Mouse (Mus musculus) E14TG2a.4 (cell line): ENCODE data around the gene Trub2.

Source experiments
- H3K27me3 ChIP-seq: 2 replicates; pipeline ENCODE4 v1.6.1; 2014; ENCODE audit warnings: low read length, control low read depth; ENCODE audit not compliant: insufficient read depth
- H3K36me3 ChIP-seq: 2 replicates; pipeline ENCODE4 v1.6.1; 2014; ENCODE audit warnings: low read length, control low read depth; ENCODE audit not compliant: insufficient read depth
- H3K4me1 ChIP-seq: replicated peaks from 2 replicates; pipeline ENCODE4 v1.6.1; 2014; ENCODE audit warnings: low read depth, low read length, control low read depth
- H3K4me3 ChIP-seq: replicated peaks from 2 replicates; pipeline ENCODE4 v1.5.1; 2014; ENCODE audit warnings: mild to moderate bottlenecking, low read length
- H3K9me3 ChIP-seq: 2 replicates; pipeline ENCODE4 v1.6.1; 2014; ENCODE audit warnings: low read length, control low read depth
- CTCF ChIP-seq: conservative IDR thresholded peaks from 2 replicates; pipeline ENCODE4 v1.5.1; 2014; ENCODE audit warnings: low read length
- NANOG ChIP-seq: IDR thresholded peaks from 2 replicates; pipeline ENCODE4 v1.6.1; 2014; ENCODE audit warnings: borderline replicate concordance, low read length, mixed read lengths
- POU5F1 ChIP-seq: IDR thresholded peaks from 2 replicates; pipeline ENCODE4 v1.6.1; 2014; ENCODE audit warnings: low read length, borderline replicate concordance

Gene Trub2

DNA sequence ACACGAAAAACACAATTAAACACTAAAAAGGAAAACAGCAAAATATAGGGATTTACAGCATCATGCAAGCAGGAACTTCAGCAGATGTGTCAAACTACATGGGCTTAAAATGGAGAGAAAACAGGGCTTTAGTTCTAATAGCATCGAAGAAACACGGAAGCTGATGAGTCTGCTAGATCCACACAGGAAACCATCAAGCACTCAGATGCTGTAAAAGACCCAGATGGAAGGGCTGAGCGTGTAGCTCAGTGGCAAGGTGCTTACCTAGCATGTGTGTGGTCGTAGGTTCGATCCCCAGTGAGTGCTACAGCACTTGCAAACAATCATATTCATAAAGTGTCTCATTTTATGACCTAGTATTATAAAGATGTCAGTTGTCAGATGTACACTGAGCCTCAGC is 47.1 kb downstream of the Trub2 start:
- no peak overlapping the region for H3K4me3 ChIP-seq
- H3K27me3 ChIP-seq: peaks cover under 1% of the 10 kb centered on the region; the same call in 1 of the 2 replicates
- no peaks in the 10 kb centered on the region for H3K9me3 ChIP-seq
- H3K4me1 ChIP-seq: peaks cover 84% of the 10 kb centered on the region
- peaks cover 47% of the 10 kb centered on the region for H3K36me3 ChIP-seq
- no peak for TF ChIP-seq NANOG

- Histone ChIP-seq H3K4me3 (no peak overlapping the region), H3K27me3 (no peaks in the 10 kb centered on the region), H3K36me3 (peaks cover 64% of the 10 kb centered on the region), H3K9me3 (no peaks in the 10 kb centered on the region), H3K4me1 (peaks cover 83% of the 10 kb centered on the region)
- TF ChIP-seq NANOG (no peak), POU5F1 (no peak), CTCF (no peak)
Observed at GRCm38 (mm10) chr2:29739368-29739767, 48.9 kb downstream of the Trub2 start.

GRCm38 (mm10) chr2:29738799-29739198 is 49.5 kb downstream of the Trub2 start:
- TF ChIP-seq POU5F1 (no peak), NANOG (no peak), CTCF (no peak)
- H3K4me1 ChIP-seq: peaks cover 83% of the 10 kb centered on the region

GRCm38 (mm10) chr2:29737209-29737925 is 50.9 kb downstream of the Trub2 start:
- peaks cover 83% of the 10 kb centered on the region for H3K4me1 ChIP-seq
- no peaks in the 10 kb centered on the region for H3K27me3 ChIP-seq
- TF ChIP-seq NANOG (no peak), CTCF (no peak), POU5F1 (no peak)
- H3K36me3 ChIP-seq: peaks cover 81% of the 10 kb centered on the region
- no peaks in the 10 kb centered on the region for H3K9me3 ChIP-seq
- H3K4me3 ChIP-seq: no peak overlapping the region

More at GRCm38 (mm10) chr2:29738799-29739198, 49.5 kb downstream of the Trub2 start:
- H3K9me3 ChIP-seq: no peaks in the 10 kb centered on the region
- H3K27me3 ChIP-seq: no peaks in the 10 kb centered on the region
- peaks cover 69% of the 10 kb centered on the region for H3K36me3 ChIP-seq
- no peak overlapping the region for H3K4me3 ChIP-seq

GRCm38 (mm10) chr2:29735708-29736107 is 52.6 kb downstream of the Trub2 start:
- TF ChIP-seq POU5F1: no peak
- TF ChIP-seq CTCF: no peak
- TF ChIP-seq NANOG: no peak
- Histone ChIP-seq H3K9me3 (no peaks in the 10 kb centered on the region), H3K36me3 (peaks cover 97% of the 10 kb centered on the region), H3K27me3 (no peaks in the 10 kb centered on the region), H3K4me3 (no peak overlapping the region), H3K4me1 (peaks cover 96% of the 10 kb centered on the region)

- Histone ChIP-seq H3K27me3 (no peaks in the 10 kb centered on the region), H3K4me1 (peaks cover 97% of the 10 kb centered on the region), H3K4me3 (no peak overlapping the region), H3K36me3 (peaks cover 95% of the 10 kb centered on the region), H3K9me3 (no peaks in the 10 kb centered on the region)
- no peak for TF ChIP-seq NANOG
- no peak for TF ChIP-seq CTCF
- TF ChIP-seq POU5F1: no peak
Observed at GRCm38 (mm10) chr2:29733348-29733747, 55.0 kb downstream of the Trub2 start.

GRCm38 (mm10) chr2:29732559-29732958 is 55.7 kb downstream of the Trub2 start:
- H3K27me3 ChIP-seq: no peaks in the 10 kb centered on the region
- peaks cover 97% of the 10 kb centered on the region for H3K4me1 ChIP-seq
- no peak for TF ChIP-seq NANOG
- no peak for TF ChIP-seq CTCF
- no peak for TF ChIP-seq POU5F1
- H3K9me3 ChIP-seq: no peaks in the 10 kb centered on the region
- peaks cover 95% of the 10 kb centered on the region for H3K36me3 ChIP-seq
- H3K4me3 ChIP-seq: no peak overlapping the region

DNA sequence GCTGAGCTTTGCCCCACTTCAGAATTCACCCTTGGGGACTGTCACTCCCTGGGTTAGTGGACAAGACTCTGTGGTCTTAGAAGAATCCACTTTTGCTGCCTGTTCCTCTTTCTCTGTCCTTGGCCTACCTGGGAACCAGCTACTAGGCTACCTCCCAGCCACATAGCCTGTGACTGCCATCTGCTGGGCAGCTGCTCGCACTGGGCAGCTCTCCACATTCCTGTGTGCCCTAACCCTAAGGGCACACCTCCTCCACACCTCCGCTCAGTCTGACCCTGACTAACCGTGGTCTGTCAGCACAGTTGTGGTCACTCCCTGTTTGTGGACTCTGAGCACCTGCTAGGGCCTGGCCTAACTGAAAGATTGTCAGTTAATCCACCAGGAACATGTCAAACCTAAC is 56.8 kb downstream of the Trub2 start:
- H3K36me3 ChIP-seq: peaks cover 95% of the 10 kb centered on the region
- H3K4me1 ChIP-seq: peaks cover 98% of the 10 kb centered on the region
- H3K4me3 ChIP-seq: no peak overlapping the region
- TF ChIP-seq POU5F1 (no peak), CTCF (peak; percentile 24; the same call in 1 of the 2 replicates), NANOG (no peak)
- no peaks in the 10 kb centered on the region for H3K9me3 ChIP-seq
- H3K27me3 ChIP-seq: no peaks in the 10 kb centered on the region

GRCm38 (mm10) chr2:29729500-29729899 is 58.8 kb downstream of the Trub2 start:
- no peak for TF ChIP-seq POU5F1
- peak; percentile 66; the same call in 1 of the 2 replicates for TF ChIP-seq NANOG
- Histone ChIP-seq H3K36me3 (peaks cover 97% of the 10 kb centered on the region), H3K4me3 (peak overlapping the region; percentile 41), H3K4me1 (peaks cover 99% of the 10 kb centered on the region), H3K9me3 (no peaks in the 10 kb centered on the region), H3K27me3 (no peaks in the 10 kb centered on the region)
